8 mouse cellular contexts compared by ENCODE assay signal in genomic region chr14:75828866-75829806, GRCm38 (mm10). TPM values are rescaled to one million over a fixed set of nuclear protein-coding genes. Genes with fewer than 3 reads are reported as not detected.
DNase-seq lines count a peak whose midpoint lies in the region; ATAC-seq and TF ChIP-seq lines count a peak whose summit lies in the region.

No protein-coding gene starts in this region.

- WGBS in forebrain, embryonic 13.5 days: 9% methylated on average over 32 of the region's 32 CpGs
- 4% methylated on average over 32 of the region's 32 CpGs for WGBS in liver, embryonic 15.5 days (ENCODE audit: insufficient replicate concordance)
- WGBS in neural tube, embryonic 11.5 days: 7% methylated on average over 32 of the region's 32 CpGs
- 7% methylated on average over 32 of the region's 32 CpGs for WGBS in stomach, embryonic 16.5 days

- peak overlapping the region; percentile 43 for H3K9ac ChIP-seq in forebrain, embryonic 13.5 days
- peak overlapping the region; percentile 44 for H3K9ac ChIP-seq in liver, embryonic 15.5 days
- peak overlapping the region; percentile 19; the same call in 1 of the 2 replicates for H3K9ac ChIP-seq in neural tube, embryonic 11.5 days (ENCODE audit: low read length)
- peak overlapping the region; percentile 27 for H3K9ac ChIP-seq in stomach, embryonic 16.5 days (ENCODE audit: low read length)

- H3K9me3 ChIP-seq in E14TG2a.4 (ENCODE audit: low read length): no peaks in the 10 kb centered on the region
- no peaks in the 10 kb centered on the region for H3K9me3 ChIP-seq in forebrain, embryonic 13.5 days (replicated peaks)
- H3K9me3 ChIP-seq in liver, embryonic 15.5 days (replicated peaks): no peaks in the 10 kb centered on the region
- H3K9me3 ChIP-seq in neural tube, embryonic 11.5 days (ENCODE audit: control insufficient read depth, low read length): no peaks in the 10 kb centered on the region
- H3K9me3 ChIP-seq in stomach, embryonic 16.5 days (replicated peaks; ENCODE audit: control insufficient read depth, low read length): no peaks in the 10 kb centered on the region

- peak; percentile 100 for TF ChIP-seq CTCF in E14TG2a.4 (conservative IDR thresholded peaks at IDR 0.05; ENCODE audit: low read length)

- no peak overlapping the region for H3K27ac ChIP-seq in forebrain, embryonic 13.5 days
- H3K27ac ChIP-seq in liver, embryonic 15.5 days (replicated peaks): peak overlapping the region; percentile 87
- no peak overlapping the region for H3K27ac ChIP-seq in neural tube, embryonic 11.5 days (ENCODE audit: low read depth, low read length)
- no peak overlapping the region for H3K27ac ChIP-seq in stomach, embryonic 16.5 days (ENCODE audit: low read length)

- peak; percentile 86 for ATAC-seq in cerebellum, adult (ENCODE audit: insufficient number of reproducible peaks, low FRiP score, low TSS enrichment)
- peak; percentile 71 for ATAC-seq in forebrain, embryonic 13.5 days
- peak; percentile 85 for ATAC-seq in liver, embryonic 15.5 days (ENCODE audit: insufficient read depth)
- 0 out of 2 replicates have a peak, but pooled peaks have one; percentile 36 for ATAC-seq in neural tube, embryonic 11.5 days (ENCODE audit: insufficient read depth, low FRiP score, low TSS enrichment)
- ATAC-seq in stomach, embryonic 16.5 days (ENCODE audit: insufficient read depth, low FRiP score): no peak

- H3K36me3 ChIP-seq in E14TG2a.4 (ENCODE audit: insufficient read depth, low read length): no peaks in the 10 kb centered on the region
- H3K36me3 ChIP-seq in forebrain, embryonic 13.5 days (ENCODE audit: poor library complexity, severe bottlenecking): no peaks in the 10 kb centered on the region
- H3K36me3 ChIP-seq in liver, embryonic 15.5 days (replicated peaks): no peaks in the 10 kb centered on the region
- H3K36me3 ChIP-seq in neural tube, embryonic 11.5 days (ENCODE audit: control insufficient read depth, insufficient read depth, low read length): no peaks in the 10 kb centered on the region
- no peaks in the 10 kb centered on the region for H3K36me3 ChIP-seq in stomach, embryonic 16.5 days (ENCODE audit: control insufficient read depth, insufficient read depth, low read length)

- H3K4me1 ChIP-seq in E14TG2a.4 (replicated peaks; ENCODE audit: low read depth, low read length): peaks cover 45% of the 10 kb centered on the region
- H3K4me1 ChIP-seq in forebrain, embryonic 13.5 days: peaks cover 27% of the 10 kb centered on the region
- H3K4me1 ChIP-seq in liver, embryonic 15.5 days (replicated peaks): peaks cover 47% of the 10 kb centered on the region
- H3K4me1 ChIP-seq in neural tube, embryonic 11.5 days (ENCODE audit: control insufficient read depth, insufficient read depth, low read length): peaks cover 2% of the 10 kb centered on the region
- peaks cover 13% of the 10 kb centered on the region; the same call in 1 of the 2 replicates for H3K4me1 ChIP-seq in stomach, embryonic 16.5 days (ENCODE audit: control insufficient read depth, insufficient read depth, low read length)

- H3K4me3 ChIP-seq in E14TG2a.4 (replicated peaks; ENCODE audit: low read length): peak overlapping the region; percentile 74
- H3K4me3 ChIP-seq in forebrain, embryonic 13.5 days: peak overlapping the region; percentile 35
- H3K4me3 ChIP-seq in liver, embryonic 15.5 days (replicated peaks): peak overlapping the region; percentile 53
- peak overlapping the region; percentile 20 for H3K4me3 ChIP-seq in neural tube, embryonic 11.5 days (ENCODE audit: low read depth, low read length)
- peak overlapping the region; percentile 37 for H3K4me3 ChIP-seq in stomach, embryonic 16.5 days (replicated peaks; ENCODE audit: low read length)

- DNase-seq in heart, postnatal 10 days: peak; percentile 92 to 96
- peak; percentile 93 to 94 for DNase-seq in kidney, postnatal 4 days
- DNase-seq in neural tube, embryonic 11.5 days (ENCODE audit: low spot score): peak; percentile 83

- peak overlapping the region; percentile 65 for H3K4me2 ChIP-seq in forebrain, embryonic 13.5 days
- peak overlapping the region; percentile 84 for H3K4me2 ChIP-seq in liver, embryonic 15.5 days
- H3K4me2 ChIP-seq in neural tube, embryonic 11.5 days (ENCODE audit: low read depth): peak overlapping the region; percentile 51
- H3K4me2 ChIP-seq in stomach, embryonic 16.5 days (ENCODE audit: low read depth, low read length): peak overlapping the region; percentile 63

- intact Hi-C loops in heart, postnatal 10 days (cut with DNase I): loop anchor here (2.0 kb wide), 2 partner anchors 22 to 60 kb away; no protein-coding TSS in a partner anchor

- H3K27me3 ChIP-seq in E14TG2a.4 (ENCODE audit: insufficient read depth, low read length): peaks cover 27% of the 10 kb centered on the region
- H3K27me3 ChIP-seq in forebrain, embryonic 13.5 days: peaks cover 19% of the 10 kb centered on the region
- H3K27me3 ChIP-seq in liver, embryonic 15.5 days: peaks cover 27% of the 10 kb centered on the region
- peaks cover 9% of the 10 kb centered on the region for H3K27me3 ChIP-seq in neural tube, embryonic 11.5 days (ENCODE audit: control insufficient read depth, insufficient read depth, low read length)
- H3K27me3 ChIP-seq in stomach, embryonic 16.5 days (ENCODE audit: control insufficient read depth, insufficient read depth, low read length): no peaks in the 10 kb centered on the region

RNA-seq across cellular contexts. Expression of gene Tpt1, which starts 15.8 kb away (rescaled TPM):
- polyA plus RNA-seq in forebrain, embryonic 13.5 days (2015; fragmentation: Nextera tagmentation; extraction: Ambion mirVana): 977 and 1,124 TPM in 2 replicates
- total RNA-seq in heart, postnatal 10 days (2021): 1,000 to 10,000 TPM; 3,104 to 3,215 TPM
- polyA plus RNA-seq in liver, embryonic 15.5 days (2015; fragmentation: Nextera tagmentation; extraction: Ambion mirVana): 470 and 547 TPM in 2 replicates
- polyA plus RNA-seq in neural tube, embryonic 11.5 days (2014; fragmentation: Nextera tagmentation; extraction: Ambion mirVana): 993 and 1,049 TPM in 2 replicates
- 794 and 1,006 TPM in 2 replicates for polyA plus RNA-seq in stomach, embryonic 16.5 days (2015; fragmentation: Nextera tagmentation; extraction: Ambion mirVana)

RNA-seq across cellular contexts. Expression of gene Slc25a30, which starts 42.3 kb away (rescaled TPM):
- 9.5 and 11.4 TPM in 2 replicates for polyA plus RNA-seq in forebrain, embryonic 13.5 days (2015; fragmentation: Nextera tagmentation; extraction: Ambion mirVana)
- 10 to 100 TPM; 20.2 to 23.5 TPM for total RNA-seq in heart, postnatal 10 days (2021)
- 1.5 and 1.8 TPM in 2 replicates for polyA plus RNA-seq in liver, embryonic 15.5 days (2015; fragmentation: Nextera tagmentation; extraction: Ambion mirVana)
- 7.5 and 7.9 TPM in 2 replicates for polyA plus RNA-seq in neural tube, embryonic 11.5 days (2014; fragmentation: Nextera tagmentation; extraction: Ambion mirVana)
- 2.2 TPM in 2 replicates for polyA plus RNA-seq in stomach, embryonic 16.5 days (2015; fragmentation: Nextera tagmentation; extraction: Ambion mirVana)

Comparison
In these comparisons a context has a peak if more than half of its experiments do, and no peak if none do; other contexts are left out.
1. H3K4me3 ChIP-seq: peak in every context shown above with its lines; median percentile 74 in E14TG2a.4; 53 in liver, embryonic 15.5 days; 37 in stomach, embryonic 16.5 days; 35 in forebrain, embryonic 13.5 days; 20 in neural tube, embryonic 11.5 days.